Mouse (Mus musculus): Measurements from ENCODE around the gene Frs2.

DNA sequence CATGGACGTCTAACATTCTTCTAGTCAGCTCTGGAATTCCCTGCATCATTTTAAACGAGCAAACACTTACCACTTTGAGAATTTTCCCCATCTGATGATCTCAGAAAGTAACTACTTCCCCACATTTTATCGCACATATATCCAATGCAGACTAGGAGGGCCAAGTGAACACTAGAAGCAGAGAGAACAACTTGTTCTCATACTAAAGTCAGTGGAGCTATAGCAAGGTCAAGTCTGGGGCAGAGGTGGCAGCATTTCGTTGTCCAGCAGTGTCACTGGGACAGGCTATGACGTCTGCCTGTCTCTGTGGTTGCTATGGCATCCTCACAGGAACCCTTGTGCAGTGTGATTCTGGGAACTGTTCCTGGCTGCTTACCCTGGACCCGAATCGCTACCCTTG, 36.9 kb downstream of the Frs2 start:
- TF ChIP-seq CTCF (IDR thresholded peaks at IDR 0.05; ENCODE audit: extremely low read depth, insufficient read length, insufficient replicate concordance, low read depth, low read length), result no peak
- TF ChIP-seq POLR2A (IDR thresholded peaks at IDR 0.05; ENCODE audit: low read depth, low read length), result no peak

Measured in small intestine, adult 2 months (tissue).